Mouse (Mus musculus) intestine, embryonic 15.5 days (tissue): ENCODE data around the gene Nr1h2. TPM values are rescaled to one million over a fixed set of nuclear protein-coding genes. Genes with fewer than 3 reads are reported as not detected.

Source experiments
- ATAC-seq: fragments of 200-750 bp; cut with Nextera tagmentation; 2 replicates; pipeline ENCODE4 v1.8.0; 2017; ENCODE audit warnings: moderate TSS enrichment, moderate library complexity
- H3K27ac ChIP-seq: fragments of 300-500 bp; sonication (generic); 2 replicates; pipeline ENCODE4 v1.5.1; 2015; ENCODE audit warnings: mild to moderate bottlenecking, inconsistent platforms
- H3K27me3 ChIP-seq: fragments of 300-500 bp; sonication (generic); replicated peaks from 2 replicates; pipeline ENCODE4 v1.6.1; 2015; ENCODE audit warnings: inconsistent platforms
- H3K36me3 ChIP-seq: fragments of 300-500 bp; sonication (generic); 2 replicates; pipeline ENCODE4 v1.6.1; 2015; ENCODE audit warnings: inconsistent platforms
- H3K4me1 ChIP-seq: fragments of 300-500 bp; sonication (generic); replicated peaks from 2 replicates; pipeline ENCODE4 v1.6.1; 2015; ENCODE audit warnings: inconsistent platforms
- H3K4me2 ChIP-seq: fragments of 300-500 bp; sonication (generic); replicated peaks from 2 replicates; pipeline ENCODE4 v1.6.1; 2015; ENCODE audit warnings: mild to moderate bottlenecking, inconsistent platforms
- H3K4me3 ChIP-seq: fragments of 300-500 bp; sonication (generic); replicated peaks from 2 replicates; pipeline ENCODE4 v1.5.1; 2015; ENCODE audit warnings: inconsistent platforms
- H3K9ac ChIP-seq: fragments of 300-500 bp; sonication (generic); 2 replicates; pipeline ENCODE4 v1.6.1; 2015; ENCODE audit warnings: inconsistent platforms
- H3K9me3 ChIP-seq: fragments of 300-500 bp; sonication (generic); 2 replicates; pipeline ENCODE4 v1.6.1; 2016; ENCODE audit warnings: inconsistent platforms
- WGBS: fragments of 180-500 bp; shearing (Covaris S2); methylation state at CpG from one replicate; pipeline ENCODE4 v1.1.7; 2015; 5-methylcytosine and 5-hydroxymethylcytosine counted together
- polyA plus RNA-seq: library from polyadenylated mRNA; unstranded; fragments of >200 nt; fragmentation: Nextera tagmentation; extraction: Ambion mirVana; gene quantifications from 2 replicates; pipeline ENCODE4 v1.2.1, GENCODE M21; 2015

Nr1h2 gene
- 66.3 and 69.5 TPM in 2 replicates for polyA plus RNA-seq

DNA sequence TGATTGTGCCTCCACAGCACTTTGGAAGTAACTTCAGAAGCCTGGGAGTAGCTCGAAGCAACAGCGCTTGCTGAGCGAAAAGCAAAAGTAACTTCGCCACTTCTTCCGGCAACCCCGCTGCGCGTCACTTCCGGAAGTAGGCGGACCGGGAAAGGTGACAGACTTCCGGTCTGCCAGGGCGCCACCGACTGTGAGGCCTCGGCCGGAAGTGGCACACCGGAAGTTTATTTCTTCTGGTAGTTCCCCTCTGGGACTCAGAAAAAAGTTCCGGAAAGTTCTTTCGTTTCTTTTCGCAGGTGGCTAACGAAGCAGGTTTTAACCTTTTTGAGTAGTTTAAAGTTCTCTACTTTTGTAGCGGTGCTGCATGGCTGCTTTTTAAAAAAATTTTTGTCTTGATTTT, at the start of gene Nr1h2:
Gene Nr1h2, minus strand, starts transcription at position 126 of the 400 bp plus-strand sequence.
- under 1% methylated on average over 22 of the region's 22 CpGs for WGBS
- Histone ChIP-seq H3K27ac (peak within 1 kb of the TSS; percentile 99), H3K9ac (peak within 1 kb of the TSS; percentile 80), H3K27me3 (no peaks in the 10 kb centered on the region), H3K4me1 (peaks cover 9% of the 10 kb centered on the region), H3K4me2 (peak within 1 kb of the TSS; percentile 60), H3K4me3 (peak within 1 kb of the TSS; percentile 99), H3K9me3 (no peaks in the 10 kb centered on the region), H3K36me3 (peaks cover 23% of the 10 kb centered on the region)
- peak; percentile 88 for ATAC-seq

DNA sequence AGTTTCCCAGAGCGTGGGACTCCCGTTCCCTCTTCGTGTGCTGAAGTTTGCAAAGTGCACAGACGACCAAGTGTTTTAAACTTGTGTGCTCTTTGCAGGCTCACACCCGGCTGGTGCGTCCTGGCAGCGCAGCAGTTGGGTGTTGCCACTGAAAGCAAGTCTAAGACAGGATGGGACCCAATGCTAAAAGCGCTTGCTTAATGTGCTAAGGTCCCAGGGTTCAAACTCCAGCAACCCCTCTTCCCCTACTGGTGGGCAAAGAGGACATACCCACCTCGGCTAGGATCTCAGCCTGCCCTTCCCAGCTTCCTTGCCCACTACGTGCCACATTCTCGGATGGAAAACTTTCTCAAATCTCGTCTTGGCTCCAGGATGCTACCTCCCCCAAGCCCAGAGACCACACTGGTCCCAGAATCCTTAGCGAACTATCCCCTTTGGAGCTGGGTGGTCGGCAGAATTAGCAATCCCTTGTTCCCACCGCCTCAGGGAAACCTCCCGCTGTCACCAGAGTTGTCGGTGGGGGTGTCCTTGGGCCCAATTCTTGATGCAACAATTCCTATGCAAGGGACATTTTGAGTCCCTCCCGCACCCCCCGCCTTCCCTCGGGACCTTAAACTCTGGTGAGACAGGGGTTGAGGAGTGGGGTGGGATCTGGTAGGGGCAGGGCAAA, 49.6 kb upstream of the Nr1h2 start:
- Histone ChIP-seq H3K4me3 (no peak overlapping the region), H3K27ac (no peak overlapping the region), H3K27me3 (peaks cover 61% of the 10 kb centered on the region), H3K4me2 (peak overlapping the region; percentile 66), H3K4me1 (peaks cover 6% of the 10 kb centered on the region), H3K9ac (no peak overlapping the region), H3K9me3 (no peaks in the 10 kb centered on the region), H3K36me3 (no peaks in the 10 kb centered on the region)
- no peak for ATAC-seq
- WGBS, result 2% methylated on average over 20 of the region's 20 CpGs

DNA sequence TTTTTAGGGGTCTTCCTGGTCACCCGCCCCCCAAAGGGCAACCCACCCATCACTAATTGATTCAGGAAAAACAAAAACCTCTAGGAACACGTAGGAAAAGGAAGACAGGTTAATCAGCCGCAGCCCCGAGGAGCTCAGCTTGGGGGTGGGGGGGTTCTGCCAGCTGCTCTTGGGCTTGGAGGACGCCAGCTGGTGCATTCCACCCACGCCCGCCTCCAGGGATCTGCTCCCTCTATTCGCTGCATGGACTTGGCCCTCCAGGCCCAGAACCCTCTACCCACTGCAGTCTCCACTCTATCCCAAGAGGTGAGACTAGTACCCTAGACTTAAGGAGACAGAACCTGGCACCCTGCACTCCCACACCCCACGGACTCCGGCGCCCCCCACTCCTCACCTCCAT, 48.7 kb upstream of the Nr1h2 start:
- 18% methylated on average over 11 of the region's 11 CpGs for WGBS
- no peak overlapping the region for H3K9ac ChIP-seq
- peaks cover 6% of the 10 kb centered on the region for H3K4me1 ChIP-seq
- no peak overlapping the region for H3K4me3 ChIP-seq
- peaks cover 62% of the 10 kb centered on the region for H3K27me3 ChIP-seq
- no peaks in the 10 kb centered on the region for H3K36me3 ChIP-seq
- no peak overlapping the region for H3K27ac ChIP-seq
- ATAC-seq, result no peak
- no peak overlapping the region for H3K4me2 ChIP-seq
- H3K9me3 ChIP-seq, result no peaks in the 10 kb centered on the region

- Histone ChIP-seq H3K4me2 (no peak overlapping the region), H3K9me3 (no peaks in the 10 kb centered on the region), H3K9ac (no peak overlapping the region), H3K36me3 (no peaks in the 10 kb centered on the region), H3K4me3 (no peak overlapping the region), H3K27ac (no peak overlapping the region), H3K4me1 (peaks cover 6% of the 10 kb centered on the region), H3K27me3 (peaks cover 60% of the 10 kb centered on the region)
- ATAC-seq, result no peak
- WGBS, result 15% methylated on average over 19 of the region's 19 CpGs
Measured at GRCm38 (mm10) chr7:44601646-44602045, 47.9 kb upstream of the Nr1h2 start.

DNA sequence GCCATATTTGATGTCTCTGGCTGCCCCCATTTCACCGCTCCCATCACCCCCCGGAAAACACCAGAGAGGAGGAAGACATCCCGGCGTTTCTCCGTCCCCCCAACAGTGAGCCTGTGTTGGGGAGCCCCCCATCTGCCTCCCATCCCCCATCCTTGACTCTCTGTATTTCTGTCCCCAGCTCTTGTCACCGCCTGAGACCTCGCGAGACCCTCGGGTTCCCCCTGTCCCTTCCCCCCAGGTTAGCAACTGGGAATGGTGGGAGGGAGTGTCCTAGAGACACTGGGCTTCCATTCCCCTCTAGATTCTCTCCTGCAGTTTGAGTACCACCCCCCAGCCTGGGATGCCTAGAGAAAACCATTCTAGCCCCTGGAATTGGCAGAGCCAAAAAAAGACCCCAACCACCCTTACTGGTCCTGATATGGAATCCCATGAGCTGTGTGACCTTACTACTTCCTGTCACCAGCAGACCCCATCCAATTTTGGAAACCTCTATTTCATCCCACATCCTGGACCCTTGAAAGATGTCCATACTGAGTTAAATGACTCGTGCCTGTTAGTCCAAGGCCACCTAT, 47.0 kb upstream of the Nr1h2 start:
- Histone ChIP-seq H3K27ac (no peak overlapping the region), H3K27me3 (peaks cover 51% of the 10 kb centered on the region), H3K9ac (no peak overlapping the region), H3K4me3 (no peak overlapping the region), H3K4me1 (no peaks in the 10 kb centered on the region; the same call in 1 of the 2 replicates), H3K9me3 (no peaks in the 10 kb centered on the region), H3K4me2 (no peak overlapping the region), H3K36me3 (no peaks in the 10 kb centered on the region)
- no peak for ATAC-seq
- 84% methylated on average over 10 of the region's 10 CpGs for WGBS

DNA sequence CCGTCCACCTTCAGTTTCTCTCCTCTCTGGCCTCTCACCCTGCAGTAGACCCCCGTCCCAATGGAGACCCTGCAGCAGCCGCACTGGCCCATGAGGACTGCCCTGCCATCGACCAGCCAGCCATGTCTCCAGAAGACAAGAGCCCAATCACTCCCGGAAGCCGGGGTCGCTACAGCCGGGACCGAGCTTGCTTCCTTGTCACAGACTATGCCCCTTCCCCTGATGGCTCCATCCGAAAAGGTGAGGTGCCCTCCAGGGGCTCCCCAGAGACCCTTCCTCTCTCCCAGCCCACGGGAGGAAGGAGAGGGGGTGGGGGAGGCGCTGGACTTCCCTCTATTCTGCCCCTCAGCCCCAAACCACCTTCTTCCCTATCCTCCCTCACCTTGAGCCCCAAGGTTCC, 44.6 kb upstream of the Nr1h2 start:
- WGBS, result 78% methylated on average over 12 of the region's 12 CpGs
- H3K27ac ChIP-seq, result no peak overlapping the region
- 0 out of 2 replicates have a peak, but pooled peaks cover 2% of the 10 kb centered on the region for H3K4me1 ChIP-seq
- peaks cover 35% of the 10 kb centered on the region for H3K27me3 ChIP-seq
- no peaks in the 10 kb centered on the region for H3K36me3 ChIP-seq
- H3K9ac ChIP-seq, result no peak overlapping the region
- H3K4me3 ChIP-seq, result no peak overlapping the region
- H3K9me3 ChIP-seq, result no peaks in the 10 kb centered on the region
- no peak for ATAC-seq
- H3K4me2 ChIP-seq, result no peak overlapping the region

DNA sequence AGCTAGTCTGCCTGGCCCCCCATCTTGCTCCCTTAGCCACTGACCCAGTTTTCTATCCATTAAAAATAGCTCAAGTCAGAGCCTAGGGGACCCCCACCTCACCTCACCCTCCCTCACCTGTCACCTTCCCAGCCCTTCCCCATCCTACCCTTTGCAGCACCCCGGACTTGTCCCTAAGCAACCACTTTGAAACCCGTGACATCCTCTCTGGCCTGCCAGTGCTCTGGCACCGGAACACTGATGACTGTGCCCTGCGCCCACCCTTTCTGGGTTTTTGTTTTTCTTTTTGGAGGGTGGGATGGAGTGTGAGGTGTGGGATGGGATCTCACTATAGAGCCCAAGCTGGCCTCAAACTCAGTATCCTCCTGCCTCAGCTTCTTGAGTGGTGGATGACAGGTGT, 43.9 kb upstream of the Nr1h2 start:
- Histone ChIP-seq H3K36me3 (no peaks in the 10 kb centered on the region), H3K4me2 (no peak overlapping the region), H3K9me3 (no peaks in the 10 kb centered on the region), H3K4me1 (0 out of 2 replicates have a peak, but pooled peaks cover 2% of the 10 kb centered on the region), H3K27ac (no peak overlapping the region), H3K27me3 (peaks cover 36% of the 10 kb centered on the region), H3K9ac (no peak overlapping the region), H3K4me3 (no peak overlapping the region)
- ATAC-seq, result no peak
- WGBS, result 94% methylated on average over 4 of the region's 4 CpGs

GRCm38 (mm10) chr7:44596996-44597538, 43.3 kb upstream of the Nr1h2 start:
- WGBS, result 35% methylated on average over 5 of the region's 5 CpGs
- Histone ChIP-seq H3K9ac (no peak overlapping the region), H3K4me1 (0 out of 2 replicates have a peak, but pooled peaks cover 2% of the 10 kb centered on the region), H3K27ac (no peak overlapping the region), H3K4me2 (no peak overlapping the region), H3K27me3 (peaks cover 36% of the 10 kb centered on the region), H3K9me3 (no peaks in the 10 kb centered on the region), H3K36me3 (no peaks in the 10 kb centered on the region), H3K4me3 (no peak overlapping the region)
- no peak for ATAC-seq

DNA sequence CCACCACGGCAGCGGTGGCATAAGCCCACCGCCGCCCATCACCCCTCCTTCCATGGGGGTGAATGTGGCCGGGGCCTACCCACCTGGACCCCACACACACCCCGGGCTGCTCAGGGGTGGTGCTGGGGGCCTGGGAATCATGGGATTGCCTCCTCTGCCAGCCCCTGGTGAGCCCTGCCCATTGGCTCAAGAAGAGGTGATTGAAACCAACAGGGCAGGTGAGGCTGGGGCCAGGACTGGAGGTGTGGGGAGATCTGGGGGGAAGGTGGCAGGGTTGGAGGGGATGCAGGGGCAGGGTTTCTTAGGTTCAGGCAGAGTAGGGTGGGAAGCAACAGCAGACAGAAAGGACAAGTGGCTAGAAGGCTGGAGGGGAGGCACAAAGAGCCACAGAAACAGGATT, 42.3 kb upstream of the Nr1h2 start:
- peaks cover 36% of the 10 kb centered on the region for H3K27me3 ChIP-seq
- no peak overlapping the region for H3K27ac ChIP-seq
- H3K9ac ChIP-seq, result no peak overlapping the region
- ATAC-seq, result no peak
- H3K36me3 ChIP-seq, result no peaks in the 10 kb centered on the region
- H3K4me1 ChIP-seq, result peaks cover 12% of the 10 kb centered on the region
- no peak overlapping the region for H3K4me3 ChIP-seq
- WGBS, result 88% methylated on average over 6 of the region's 6 CpGs
- no peak overlapping the region for H3K4me2 ChIP-seq
- H3K9me3 ChIP-seq, result no peaks in the 10 kb centered on the region

GRCm38 (mm10) chr7:44595131-44595561, 41.4 kb upstream of the Nr1h2 start:
- no peak for ATAC-seq
- Histone ChIP-seq H3K4me2 (no peak overlapping the region), H3K27me3 (peaks cover 35% of the 10 kb centered on the region), H3K36me3 (no peaks in the 10 kb centered on the region), H3K9ac (no peak overlapping the region), H3K27ac (no peak overlapping the region), H3K9me3 (no peaks in the 10 kb centered on the region), H3K4me3 (no peak overlapping the region), H3K4me1 (peaks cover 20% of the 10 kb centered on the region)
- 89% methylated on average over 20 of the region's 20 CpGs for WGBS

DNA sequence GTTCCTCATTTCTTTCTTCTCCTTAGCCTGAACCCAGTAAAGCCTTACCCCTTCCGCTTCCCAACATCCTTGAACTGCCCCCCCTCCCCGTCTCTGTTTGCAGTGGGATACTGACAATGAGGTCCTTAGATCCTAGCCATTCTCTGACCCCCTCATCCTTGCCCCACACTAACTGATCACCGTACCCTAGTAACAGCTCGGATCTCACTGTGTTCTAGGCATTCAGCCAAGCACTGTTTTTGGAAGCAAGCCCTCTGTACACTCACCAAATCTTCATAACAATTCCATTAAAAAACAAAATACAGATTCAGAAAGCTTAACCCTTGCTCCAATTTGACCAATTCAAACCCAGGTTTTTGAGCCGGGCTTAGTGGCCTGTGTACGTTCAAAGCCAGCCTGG, 40.5 kb upstream of the Nr1h2 start:
- H3K9ac ChIP-seq, result no peak overlapping the region
- ATAC-seq, result no peak
- peaks cover 35% of the 10 kb centered on the region for H3K27me3 ChIP-seq
- H3K9me3 ChIP-seq, result no peaks in the 10 kb centered on the region
- H3K4me1 ChIP-seq, result peaks cover 24% of the 10 kb centered on the region
- H3K4me3 ChIP-seq, result no peak overlapping the region
- H3K36me3 ChIP-seq, result no peaks in the 10 kb centered on the region
- 61% methylated on average over 6 of the region's 6 CpGs for WGBS
- peak overlapping the region; percentile 41; the same call in 1 of the 2 replicates for H3K4me2 ChIP-seq
- no peak overlapping the region for H3K27ac ChIP-seq

DNA sequence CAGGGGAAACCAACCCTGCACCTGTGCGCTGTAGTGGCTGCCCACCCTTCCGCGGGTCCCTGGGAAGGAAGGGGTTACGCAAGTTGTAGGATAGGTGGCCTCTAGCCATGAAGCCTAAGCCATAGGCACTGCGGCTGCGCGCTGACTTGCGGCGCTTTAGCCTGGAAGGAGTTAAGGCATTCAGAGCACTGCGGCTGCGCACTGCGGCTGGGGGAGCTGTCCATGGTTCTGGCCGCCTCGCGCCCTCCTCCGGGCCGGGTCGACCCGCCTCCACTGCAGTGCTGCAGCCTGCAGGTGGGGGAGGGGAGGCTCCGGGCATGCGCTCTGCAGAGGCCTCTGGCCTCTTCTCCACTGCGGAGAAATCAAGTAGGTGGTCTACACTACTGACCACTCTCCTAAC, 40.0 kb upstream of the Nr1h2 start:
- Histone ChIP-seq H3K9ac (no peak overlapping the region), H3K9me3 (no peaks in the 10 kb centered on the region), H3K27me3 (peaks cover 35% of the 10 kb centered on the region), H3K4me3 (no peak overlapping the region), H3K36me3 (no peaks in the 10 kb centered on the region), H3K4me2 (peak overlapping the region; percentile 41), H3K4me1 (peaks cover 24% of the 10 kb centered on the region), H3K27ac (no peak overlapping the region)
- peak; percentile 37 for ATAC-seq
- under 1% methylated on average over 22 of the region's 22 CpGs for WGBS
